Mouse (Mus musculus) lung, adult 2 months (tissue): ENCODE measurements around the gene Tm9sf2. TPM values are rescaled to one million over a fixed set of nuclear protein-coding genes. Genes with fewer than 3 reads are reported as not detected.

Experiments
- DNase-seq: peaks from one replicate; pipeline ENCODE4 v3.0.0; 2022
- H3K4me1 ChIP-seq: fragments of 200-500 bp; 2 replicates; pipeline ENCODE4 v1.6.1; 2011; ENCODE audit warnings: low read length; ENCODE audit not compliant: control insufficient read depth, insufficient read depth
- H3K4me3 ChIP-seq: fragments of 200-500 bp; replicated peaks from 2 replicates; pipeline ENCODE3; 2011; ENCODE audit warnings: low read depth, mild to moderate bottlenecking, control low read depth, low read length; ENCODE audit errors: extremely low read depth
- CTCF ChIP-seq: fragments of 200-500 bp; IDR thresholded peaks from 2 replicates; pipeline ENCODE4 v1.5.1; 2011; ENCODE audit warnings: mild to moderate bottlenecking, low read length, control low read depth; ENCODE audit not compliant: insufficient read depth
- POLR2A ChIP-seq: fragments of 200-500 bp; IDR thresholded peaks from 2 replicates; pipeline ENCODE4 v1.6.1; 2011; ENCODE audit warnings: low read depth, mild to moderate bottlenecking, control low read depth, low read length, borderline replicate concordance; ENCODE audit errors: extremely low read depth
- WGBS: fragments of 180-500 bp; shearing (Covaris S2); methylation state at CpG from one replicate; pipeline ENCODE4 v1.1.7; 2018; 5-methylcytosine and 5-hydroxymethylcytosine counted together
- polyA plus RNA-seq: library from polyadenylated mRNA; depleted of rRNA; stranded (reverse); fragments of >200 nt; gene quantifications from 2 replicates; pipeline ENCODE4 v1.2.3, GENCODE M21; 2012; rRNA removed

Gene Tm9sf2
- polyA plus RNA-seq, 1 experiment: 188 TPM

GRCm38 (mm10) chr14:122182220-122182619, 75.4 kb downstream of the Tm9sf2 start:
- DNase-seq: no peak
- no peak overlapping the region for H3K4me3 ChIP-seq
- WGBS: 76% methylated on average over 6 of the region's 6 CpGs
- no peak for TF ChIP-seq CTCF
- no peak for TF ChIP-seq POLR2A
- H3K4me1 ChIP-seq: peaks cover 3% of the 10 kb centered on the region; the same call in 1 of the 2 replicates

- DNase-seq: no peak
- H3K4me1 ChIP-seq: peaks cover 3% of the 10 kb centered on the region; the same call in 1 of the 2 replicates
- WGBS: 68% methylated on average over 11 of the region's 11 CpGs
- TF ChIP-seq CTCF (no peak), POLR2A (no peak)
- no peak overlapping the region for H3K4me3 ChIP-seq
Observed at GRCm38 (mm10) chr14:122183974-122184373, 77.1 kb downstream of the Tm9sf2 start.

- 89% methylated on average over 5 of the region's 5 CpGs for WGBS
- TF ChIP-seq POLR2A: no peak
- no peak for TF ChIP-seq CTCF
- no peak for DNase-seq
- Histone ChIP-seq H3K4me3 (no peak overlapping the region), H3K4me1 (no peaks in the 10 kb centered on the region)
Observed at GRCm38 (mm10) chr14:122188250-122188649, 81.4 kb downstream of the Tm9sf2 start.

GRCm38 (mm10) chr14:122189901-122190300, 83.1 kb downstream of the Tm9sf2 start:
- Histone ChIP-seq H3K4me3 (no peak overlapping the region), H3K4me1 (no peaks in the 10 kb centered on the region)
- TF ChIP-seq CTCF: no peak
- TF ChIP-seq POLR2A: no peak
- DNase-seq: no peak
- 77% methylated on average over 5 of the region's 5 CpGs for WGBS

GRCm38 (mm10) chr14:122190527-122190926, 83.7 kb downstream of the Tm9sf2 start:
- WGBS: 19% methylated on average over 2 of the region's 2 CpGs
- no peak for TF ChIP-seq CTCF
- TF ChIP-seq POLR2A: no peak
- Histone ChIP-seq H3K4me1 (no peaks in the 10 kb centered on the region), H3K4me3 (no peak overlapping the region)
- DNase-seq: no peak

- TF ChIP-seq POLR2A (no peak), CTCF (peak; percentile 83)
- Histone ChIP-seq H3K4me3 (no peak overlapping the region), H3K4me1 (no peaks in the 10 kb centered on the region)
- DNase-seq: peak; percentile 27
- WGBS: 14% methylated on average over 7 of the region's 7 CpGs
Observed at GRCm38 (mm10) chr14:122190941-122191510, 84.2 kb downstream of the Tm9sf2 start.

- H3K4me1 ChIP-seq: no peaks in the 10 kb centered on the region
- 96% methylated on average over 8 of the region's 8 CpGs for WGBS
- TF ChIP-seq POLR2A (no peak), CTCF (no peak)
- no peak for DNase-seq
- no peak overlapping the region for H3K4me3 ChIP-seq
Observed at GRCm38 (mm10) chr14:122194630-122195029, 87.8 kb downstream of the Tm9sf2 start.

- TF ChIP-seq CTCF (no peak), POLR2A (no peak)
- H3K4me3 ChIP-seq: no peak overlapping the region
- H3K4me1 ChIP-seq: no peaks in the 10 kb centered on the region
- no peak for DNase-seq
- 84% methylated on average over 6 of the region's 6 CpGs for WGBS
Observed at GRCm38 (mm10) chr14:122196851-122197250, 90.0 kb downstream of the Tm9sf2 start.

- no peak overlapping the region for H3K4me3 ChIP-seq
- no peak for DNase-seq
- no peaks in the 10 kb centered on the region for H3K4me1 ChIP-seq
- 81% methylated on average over 14 of the region's 14 CpGs for WGBS
- TF ChIP-seq CTCF (no peak), POLR2A (no peak)
Observed at GRCm38 (mm10) chr14:122200247-122200885, 93.5 kb downstream of the Tm9sf2 start.

- no peak for DNase-seq
- Histone ChIP-seq H3K4me3 (no peak overlapping the region), H3K4me1 (no peaks in the 10 kb centered on the region)
- TF ChIP-seq POLR2A (no peak), CTCF (no peak)
- 51% methylated on average over 5 of the region's 5 CpGs for WGBS
Observed at GRCm38 (mm10) chr14:122209177-122209576, 102.3 kb downstream of the Tm9sf2 start.

Other genes with a start within 250 kb of the Tm9sf2 start
- gene Ubac2, start 228.4 kb upstream of the Tm9sf2 start, polyA plus RNA-seq: 37.7 and 47.1 TPM in 2 replicates
- 5.6 and 8.3 TPM in 2 replicates for gene Gpr18, start 191.3 kb upstream of the Tm9sf2 start, polyA plus RNA-seq
- 2.3 and 3.1 TPM in 2 replicates for gene Gpr183, start 141.8 kb upstream of the Tm9sf2 start, polyA plus RNA-seq
- not detected in 2 replicates for gene Timm8a2, start 72.4 kb upstream of the Tm9sf2 start, polyA plus RNA-seq
- 3.5 and 5.8 TPM in 2 replicates for gene Clybl, start 74.7 kb downstream of the Tm9sf2 start, polyA plus RNA-seq